Mouse (Mus musculus): ENCODE results near the gene Hcfc2.

Hcfc2 gene

GRCm38 (mm10) chr10:82771595-82772170, 75.7 kb downstream of the Hcfc2 start:
- no peak for DNase-seq (ENCODE audit: low spot score in 2 of 2)

- DNase-seq (ENCODE audit: low spot score in 2 of 2) = no peak
These were observed 78.9 kb downstream of the Hcfc2 start for GRCm38 (mm10) chr10:82774841-82775240.

GRCm38 (mm10) chr10:82777075-82777474, 81.1 kb downstream of the Hcfc2 start:
- DNase-seq (ENCODE audit: low spot score in 2 of 2) = no peak

DNA sequence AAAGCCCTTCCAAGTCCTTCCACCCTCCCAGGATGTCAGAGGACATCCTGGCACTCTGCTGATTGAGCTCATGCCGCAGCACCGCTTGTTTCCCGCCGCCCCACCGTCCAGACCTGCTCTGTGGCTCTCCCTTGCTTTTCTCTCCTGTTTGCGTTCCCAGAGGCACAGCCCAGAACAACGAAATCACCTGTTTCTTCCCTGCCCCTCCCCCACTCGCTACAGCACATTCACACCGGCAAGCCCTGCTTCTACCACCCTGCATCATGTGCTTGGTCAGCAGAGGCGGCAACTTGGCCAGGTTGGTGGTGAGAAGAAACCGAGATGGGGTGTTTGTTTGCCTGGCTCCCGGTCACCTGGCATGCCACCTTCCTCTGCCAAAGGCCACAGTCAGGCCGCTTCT, 81.9 kb downstream of the Hcfc2 start:
- no peak for DNase-seq (ENCODE audit: low spot score in 2 of 2)

DNA sequence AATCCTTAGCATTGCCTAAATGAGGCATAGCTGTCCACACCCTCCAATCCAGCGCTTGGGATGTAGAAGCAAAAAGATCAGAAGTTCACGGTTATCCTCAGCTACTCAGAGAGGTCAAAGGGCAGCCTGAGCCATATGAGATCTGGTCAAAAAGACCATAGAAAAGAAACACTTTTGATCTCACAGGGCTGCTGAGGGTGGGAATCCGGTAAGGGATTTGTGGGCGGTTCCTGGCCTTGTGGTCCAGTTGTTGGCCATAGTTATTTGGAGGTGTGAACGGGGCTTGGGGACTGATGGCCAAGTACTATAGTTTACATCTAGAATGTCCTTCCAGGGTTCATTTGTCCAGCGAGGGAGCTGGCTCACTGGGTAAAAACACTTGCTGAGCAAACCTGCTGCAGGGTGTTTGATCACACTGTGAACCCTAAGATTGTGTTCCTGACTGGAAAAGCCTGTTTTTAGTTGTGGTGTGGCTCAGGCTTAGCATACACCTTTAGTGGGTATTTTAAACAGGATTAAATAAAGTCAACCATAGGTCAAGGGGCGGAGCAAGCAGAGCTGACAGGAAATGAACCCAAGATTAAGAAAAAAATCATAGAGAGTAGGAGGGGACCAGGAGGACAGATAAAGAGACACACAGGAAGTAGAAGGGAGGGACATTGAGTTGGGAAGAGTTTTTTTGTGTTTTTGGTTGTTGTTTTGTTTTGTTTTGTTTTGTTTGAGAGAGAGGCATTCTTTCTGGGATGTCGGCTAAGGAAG, 83.0 kb downstream of the Hcfc2 start:
- no peak for DNase-seq (ENCODE audit: low spot score in 2 of 2)

- no peak for DNase-seq (ENCODE audit: low spot score in 2 of 2)
These were observed 83.9 kb downstream of the Hcfc2 start for GRCm38 (mm10) chr10:82779831-82780230.

GRCm38 (mm10) chr10:82780322-82780721, 84.4 kb downstream of the Hcfc2 start:
- no peak for DNase-seq (ENCODE audit: low spot score in 2 of 2)

DNA sequence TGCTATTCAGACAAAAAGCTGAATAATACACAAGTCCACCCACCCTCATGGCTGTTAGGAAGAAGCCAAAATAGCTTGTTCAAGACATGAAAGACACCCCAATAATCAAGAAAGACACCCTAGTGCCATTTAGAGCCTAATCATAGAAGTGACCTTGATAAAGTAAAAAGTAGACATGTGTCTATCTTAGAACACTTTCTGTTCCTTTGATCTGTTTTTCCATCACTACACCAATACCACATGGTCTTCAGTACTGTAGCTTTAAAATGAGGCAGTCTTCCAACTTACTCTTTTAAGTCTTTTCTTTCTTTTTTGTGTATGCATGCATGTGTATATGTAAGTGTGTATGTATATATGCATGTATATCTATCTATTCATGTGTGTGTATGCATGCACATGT, 84.9 kb downstream of the Hcfc2 start:
- DNase-seq (ENCODE audit: low spot score in 2 of 2) = no peak

DNA sequence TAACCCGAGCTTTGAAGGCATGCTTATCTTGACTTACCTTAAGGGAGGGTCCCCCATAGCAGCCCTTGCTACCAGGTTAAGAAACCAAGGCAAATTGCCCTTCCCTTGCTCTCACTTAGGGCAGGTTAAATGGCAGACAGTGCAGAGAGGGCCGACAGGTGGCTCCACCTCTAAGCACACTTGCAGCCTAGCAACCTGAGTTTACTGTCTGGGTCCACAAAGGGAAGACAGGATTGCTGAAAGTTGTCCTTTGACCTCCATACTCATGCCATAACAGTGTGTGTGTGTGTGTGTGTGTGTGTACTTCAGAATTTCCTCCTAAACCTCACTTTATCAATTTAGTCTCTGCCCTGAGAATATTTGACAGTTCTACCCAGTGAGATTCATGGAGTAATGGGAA, 86.5 kb downstream of the Hcfc2 start:
- DNase-seq (ENCODE audit: low spot score in 2 of 2) = no peak

DNA sequence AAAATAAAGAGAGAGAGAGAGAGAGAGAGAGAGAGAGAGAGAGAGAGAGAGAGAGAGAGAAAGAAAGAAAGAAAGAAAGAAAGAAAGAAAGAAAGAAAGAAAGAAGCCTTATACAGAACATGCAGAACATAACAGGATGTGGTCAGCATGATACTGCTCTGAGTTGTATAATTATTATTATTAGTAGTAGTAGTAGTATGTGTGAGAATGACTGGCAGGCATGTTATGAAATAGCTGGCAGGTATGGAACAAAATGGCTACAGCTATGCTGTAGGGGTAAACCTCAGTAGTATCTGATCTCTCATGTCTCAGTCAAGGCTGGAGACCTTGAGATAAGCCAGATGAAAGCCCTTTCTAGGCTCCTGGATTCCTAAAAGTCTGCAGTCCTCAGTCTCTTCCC, 93.2 kb downstream of the Hcfc2 start:
- DNase-seq (ENCODE audit: low spot score in 2 of 2) = no peak

- no peak for DNase-seq (ENCODE audit: low spot score in 2 of 2)
These were observed 94.5 kb downstream of the Hcfc2 start for GRCm38 (mm10) chr10:82790504-82790903.

DNA sequence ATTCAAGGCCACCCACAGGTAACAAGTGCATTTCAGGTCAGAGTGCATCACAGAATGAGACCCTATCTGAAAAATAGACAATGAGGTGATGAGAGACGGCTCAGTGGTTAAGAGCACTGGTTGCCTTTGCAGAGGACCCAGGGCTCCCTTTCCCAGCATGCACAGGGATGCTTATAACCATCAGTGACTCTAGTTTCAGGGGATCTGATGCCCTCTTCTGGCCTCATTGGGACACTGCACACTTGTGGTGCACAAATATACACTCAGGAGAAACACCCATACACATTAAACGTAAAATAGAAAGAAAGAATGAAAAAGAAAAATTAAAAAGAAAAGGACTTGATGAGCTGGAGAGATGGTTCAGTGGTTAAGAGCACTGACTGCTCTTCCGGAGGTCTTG, 95.8 kb downstream of the Hcfc2 start:
- DNase-seq (ENCODE audit: low spot score in 2 of 2) = no peak
